Mouse (Mus musculus): ENCODE measurements around the gene Trim21.

Trim21 gene

GRCm38 (mm10) chr7:102564999-102565997, at the start of gene Trim21:
Trim21 (minus strand) TSS chr7:102565486.
- peak; percentile 84 for DNase-seq

GRCm38 (mm10) chr7:102597378-102598031, 32.2 kb upstream of the Trim21 start, which contains the start of gene Olfr552:
Olfr552 (plus strand) TSS chr7:102597770.
- DNase-seq = no peak

- no peak for DNase-seq
These were observed 26.5 kb upstream of the Trim21 start, which contains the start of gene Olfr551 for GRCm38 (mm10) chr7:102591786-102592185. Olfr551 (minus strand) TSS chr7:102591886.

GRCm38 (mm10) chr7:102575998-102576397, 10.7 kb upstream of the Trim21 start:
- DNase-seq = no peak

- no peak for DNase-seq
These were observed 8.0 kb upstream of the Trim21 start for GRCm38 (mm10) chr7:102573174-102573830.

GRCm38 (mm10) chr7:102571142-102571541, 5.9 kb upstream of the Trim21 start, which contains the start of gene Olfr550:
Olfr550 (plus strand) TSS chr7:102571442.
- DNase-seq = no peak

GRCm38 (mm10) chr7:102566219-102566618, 933 bp upstream of the Trim21 start:
- no peak for DNase-seq

GRCm38 (mm10) chr7:102553279-102553678, 12.0 kb downstream of the Trim21 start:
- no peak for DNase-seq

- DNase-seq = no peak
These were observed 15.7 kb downstream of the Trim21 start, which contains the start of gene Olfr549 for GRCm38 (mm10) chr7:102549570-102549969. Olfr549 (plus strand) TSS chr7:102549870.

GRCm38 (mm10) chr7:102541251-102541650, 24.0 kb downstream of the Trim21 start:
- DNase-seq = no peak

- DNase-seq = no peak
These were observed 24.7 kb downstream of the Trim21 start, which contains the start of gene Olfr548-ps1 for GRCm38 (mm10) chr7:102540596-102540995. Olfr548-ps1 (plus strand) TSS chr7:102540896.

GRCm38 (mm10) chr7:102534449-102534848, 30.8 kb downstream of the Trim21 start, which contains the start of gene Olfr547:
Olfr547 (plus strand) TSS chr7:102534749.
- no peak for DNase-seq

GRCm38 (mm10) chr7:102529052-102529451, 36.2 kb downstream of the Trim21 start:
- no peak for DNase-seq

GRCm38 (mm10) chr7:102517051-102517335, 48.3 kb downstream of the Trim21 start:
- DNase-seq = no peak

- no peak for DNase-seq
These were observed 48.8 kb downstream of the Trim21 start for GRCm38 (mm10) chr7:102516261-102517050.

- DNase-seq = no peak
These were observed 51.1 kb downstream of the Trim21 start for GRCm38 (mm10) chr7:102514144-102514543.

GRCm38 (mm10) chr7:102512814-102513435, 52.4 kb downstream of the Trim21 start:
- DNase-seq = peak; percentile 98

- no peak for DNase-seq
These were observed 53.4 kb downstream of the Trim21 start for GRCm38 (mm10) chr7:102511927-102512326.

- DNase-seq = no peak
These were observed 55.6 kb downstream of the Trim21 start for GRCm38 (mm10) chr7:102509726-102510125.

GRCm38 (mm10) chr7:102508666-102509065, 56.6 kb downstream of the Trim21 start:
- DNase-seq = no peak

- no peak for DNase-seq
These were observed 57.2 kb downstream of the Trim21 start for GRCm38 (mm10) chr7:102508066-102508465.
